Mouse (Mus musculus): ENCODE measurements around the gene Ip6k3. TPM values are rescaled to one million over a fixed set of nuclear protein-coding genes. Genes with fewer than 3 reads are reported as not detected.
A peak's percentile ranks its signal among the peaks of the same experiment; 100 is the strongest.

Ip6k3 gene
- polyA plus RNA-seq, 1 experiment: 29.7 TPM

GRCm38 (mm10) chr17:27120561-27121024, 47.0 kb downstream of the Ip6k3 start:
- Histone ChIP-seq H3K27me3 (ENCODE audit: control insufficient read depth, insufficient read depth, insufficient read length) (no peaks in the 10 kb centered on the region), H3ac (ENCODE audit: control insufficient read depth, insufficient read length) (no peak overlapping the region), H3K36me3 (ENCODE audit: control insufficient read depth, insufficient read depth) (peaks cover 24% of the 10 kb centered on the region), H3K4me2 (ENCODE audit: low read depth) (no peak overlapping the region), H3K4me3 (no peak overlapping the region), H3K79me2 (ENCODE audit: control insufficient read depth, insufficient read depth) (peaks cover 4% of the 10 kb centered on the region)
- TF ChIP-seq SRF (IDR thresholded peaks at IDR 0.05; ENCODE audit: control insufficient read depth, insufficient read length, low read depth): no peak
- TF ChIP-seq MYOD1 (IDR thresholded peaks at IDR 0.05; ENCODE audit: control insufficient read depth in 1 of 3, insufficient read length in 2 of 3, low read depth in 2 of 3): no peak
- no peak for TF ChIP-seq USF1 (IDR thresholded peaks at IDR 0.05; ENCODE audit: low read depth)
- peak; percentile 54 for TF ChIP-seq POLR2AphosphoS2 (IDR thresholded peaks at IDR 0.05; ENCODE audit: insufficient read length, low read depth)
- no peak for TF ChIP-seq TCF3 (IDR thresholded peaks at IDR 0.05; ENCODE audit: insufficient read length, low read depth)
- peak in 1 of 3 experiments; percentile 17 for TF ChIP-seq MYOG (IDR thresholded peaks at IDR 0.05; ENCODE audit: control insufficient read depth in 1 of 3, insufficient read depth in 1 of 3, insufficient read length in 2 of 3, low read depth in 2 of 3)
- no peak for TF ChIP-seq CEBPB (IDR thresholded peaks at IDR 0.05; ENCODE audit: insufficient read depth, poor library complexity, severe bottlenecking)
- TF ChIP-seq POLR2A (IDR thresholded peaks at IDR 0.05; ENCODE audit: insufficient read length, low read depth): no peak
- no peak for TF ChIP-seq TCF12 (IDR thresholded peaks at IDR 0.05; ENCODE audit: insufficient read depth, poor library complexity, severe bottlenecking)
- TF ChIP-seq REST (IDR thresholded peaks at IDR 0.05; ENCODE audit: insufficient read depth, insufficient read length): no peak
- TF ChIP-seq MAX (IDR thresholded peaks at IDR 0.05; ENCODE audit: low read depth): no peak
- TF ChIP-seq E2F4 (IDR thresholded peaks at IDR 0.05; ENCODE audit: insufficient read depth): no peak

DNA sequence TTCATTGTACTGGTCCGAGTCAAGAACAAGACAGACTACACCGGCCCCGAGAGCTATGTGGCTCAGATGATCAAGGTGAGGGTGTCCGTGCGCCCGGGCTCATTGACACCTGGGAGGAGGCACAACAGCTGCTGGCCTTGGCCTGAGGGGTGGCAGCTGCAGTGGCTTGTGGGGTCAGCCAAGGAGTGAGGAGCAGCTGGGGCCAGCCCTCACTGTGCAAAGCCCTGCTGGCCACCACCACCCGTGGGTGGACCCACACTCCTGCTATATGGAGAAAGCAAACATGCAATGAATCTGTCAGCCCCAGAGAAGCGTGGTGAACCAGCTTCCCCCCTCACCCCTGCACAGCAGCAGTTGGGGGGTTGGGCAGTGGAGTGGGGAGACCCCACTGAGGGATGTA, 47.6 kb downstream of the Ip6k3 start:
- Histone ChIP-seq H3ac (ENCODE audit: control insufficient read depth, insufficient read length) (no peak overlapping the region), H3K36me3 (ENCODE audit: control insufficient read depth, insufficient read depth) (peaks cover 20% of the 10 kb centered on the region), H3K27me3 (ENCODE audit: control insufficient read depth, insufficient read depth, insufficient read length) (no peaks in the 10 kb centered on the region), H3K79me2 (ENCODE audit: control insufficient read depth, insufficient read depth) (peaks cover 4% of the 10 kb centered on the region), H3K4me2 (ENCODE audit: low read depth) (no peak overlapping the region), H3K4me3 (no peak overlapping the region)
- TF ChIP-seq TCF12 (IDR thresholded peaks at IDR 0.05; ENCODE audit: insufficient read depth, poor library complexity, severe bottlenecking) (peak; percentile 71), REST (IDR thresholded peaks at IDR 0.05; ENCODE audit: insufficient read depth, insufficient read length) (no peak), POLR2AphosphoS2 (IDR thresholded peaks at IDR 0.05; ENCODE audit: insufficient read length, low read depth) (peak; percentile 31), CEBPB (IDR thresholded peaks at IDR 0.05; ENCODE audit: insufficient read depth, poor library complexity, severe bottlenecking) (no peak), USF1 (IDR thresholded peaks at IDR 0.05; ENCODE audit: low read depth) (no peak), MYOG (IDR thresholded peaks at IDR 0.05; ENCODE audit: control insufficient read depth in 1 of 3, insufficient read depth in 1 of 3, insufficient read length in 2 of 3, low read depth in 2 of 3) (peak; percentile 85 to 100 (median 100)), TCF3 (IDR thresholded peaks at IDR 0.05; ENCODE audit: insufficient read length, low read depth) (peak; percentile 97), MYOD1 (IDR thresholded peaks at IDR 0.05; ENCODE audit: control insufficient read depth in 1 of 3, insufficient read length in 2 of 3, low read depth in 2 of 3) (peak in 2 of 3 experiments; percentile 99 to 100), SRF (IDR thresholded peaks at IDR 0.05; ENCODE audit: control insufficient read depth, insufficient read length, low read depth) (no peak), POLR2A (IDR thresholded peaks at IDR 0.05; ENCODE audit: insufficient read length, low read depth) (no peak), MAX (IDR thresholded peaks at IDR 0.05; ENCODE audit: low read depth) (no peak)

- no peak overlapping the region for H3K4me3 ChIP-seq
- H3K27me3 ChIP-seq (ENCODE audit: control insufficient read depth, insufficient read depth, insufficient read length): no peaks in the 10 kb centered on the region
- H3K36me3 ChIP-seq (ENCODE audit: control insufficient read depth, insufficient read depth): peaks cover 16% of the 10 kb centered on the region
- H3K79me2 ChIP-seq (ENCODE audit: control insufficient read depth, insufficient read depth): peaks cover 3% of the 10 kb centered on the region
- no peak overlapping the region for H3ac ChIP-seq (ENCODE audit: control insufficient read depth, insufficient read length)
- H3K4me2 ChIP-seq (ENCODE audit: low read depth): no peak overlapping the region
- TF ChIP-seq TCF3 (IDR thresholded peaks at IDR 0.05; ENCODE audit: insufficient read length, low read depth) (no peak), MYOD1 (IDR thresholded peaks at IDR 0.05; ENCODE audit: control insufficient read depth in 1 of 3, insufficient read length in 2 of 3, low read depth in 2 of 3) (peak in 1 of 3 experiments; percentile 39), MAX (IDR thresholded peaks at IDR 0.05; ENCODE audit: low read depth) (no peak), MYOG (IDR thresholded peaks at IDR 0.05; ENCODE audit: control insufficient read depth in 1 of 3, insufficient read depth in 1 of 3, insufficient read length in 2 of 3, low read depth in 2 of 3) (no peak), REST (IDR thresholded peaks at IDR 0.05; ENCODE audit: insufficient read depth, insufficient read length) (no peak), USF1 (IDR thresholded peaks at IDR 0.05; ENCODE audit: low read depth) (no peak)
These were observed 48.1 kb downstream of the Ip6k3 start for GRCm38 (mm10) chr17:27119540-27119895.

DNA sequence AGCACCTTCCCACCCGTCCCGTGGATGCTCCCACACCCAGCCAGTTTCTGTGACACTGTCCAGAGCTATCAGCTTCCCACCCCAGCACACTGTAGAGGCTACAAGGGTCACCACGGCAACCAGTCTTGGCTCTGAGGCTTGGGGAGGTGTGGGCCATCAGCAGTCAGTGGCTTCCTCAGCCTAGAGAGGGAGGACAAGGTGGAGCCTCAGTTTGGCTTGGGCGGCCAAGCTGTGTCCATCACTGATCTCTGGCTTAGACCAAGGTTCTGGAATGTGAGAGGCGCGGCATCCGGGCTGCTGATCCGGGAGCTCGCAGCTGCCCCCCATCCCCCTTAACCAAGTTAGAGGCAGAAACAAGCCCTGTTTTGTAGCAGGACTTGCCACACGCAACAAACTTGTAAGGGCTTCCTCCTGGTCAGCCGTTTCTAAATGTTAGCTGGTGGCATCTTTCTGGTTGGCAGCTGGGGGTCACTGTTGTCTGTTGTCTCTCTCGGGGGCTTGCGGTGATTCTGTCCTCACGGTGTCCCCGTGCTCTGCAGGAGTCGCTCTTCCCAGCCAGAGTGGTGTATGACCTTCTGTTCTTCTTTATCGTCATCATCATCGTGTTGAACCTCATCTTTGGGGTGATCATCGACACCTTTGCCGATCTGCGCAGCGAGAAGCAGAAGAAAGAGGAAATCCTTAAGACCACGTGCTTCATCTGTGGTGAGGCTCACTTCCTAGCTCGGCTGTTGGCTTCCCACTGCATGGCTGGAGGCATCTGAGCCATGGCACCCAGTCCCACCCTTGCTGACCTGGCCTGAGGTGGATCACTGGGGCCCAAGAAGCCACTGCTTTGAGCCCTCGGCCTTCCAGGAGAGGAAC, 48.7 kb downstream of the Ip6k3 start:
- no peak for TF ChIP-seq POLR2AphosphoS2 (IDR thresholded peaks at IDR 0.05; ENCODE audit: insufficient read length, low read depth)
- peak in 1 of 3 experiments; percentile 40 for TF ChIP-seq MYOG (IDR thresholded peaks at IDR 0.05; ENCODE audit: control insufficient read depth in 1 of 3, insufficient read depth in 1 of 3, insufficient read length in 2 of 3, low read depth in 2 of 3)
- Histone ChIP-seq H3ac (ENCODE audit: control insufficient read depth, insufficient read length) (no peak overlapping the region), H3K4me3 (no peak overlapping the region), H3K79me2 (ENCODE audit: control insufficient read depth, insufficient read depth) (no peaks in the 10 kb centered on the region), H3K27me3 (ENCODE audit: control insufficient read depth, insufficient read depth, insufficient read length) (no peaks in the 10 kb centered on the region), H3K4me2 (ENCODE audit: low read depth) (no peak overlapping the region), H3K36me3 (ENCODE audit: control insufficient read depth, insufficient read depth) (peaks cover 11% of the 10 kb centered on the region)

DNA sequence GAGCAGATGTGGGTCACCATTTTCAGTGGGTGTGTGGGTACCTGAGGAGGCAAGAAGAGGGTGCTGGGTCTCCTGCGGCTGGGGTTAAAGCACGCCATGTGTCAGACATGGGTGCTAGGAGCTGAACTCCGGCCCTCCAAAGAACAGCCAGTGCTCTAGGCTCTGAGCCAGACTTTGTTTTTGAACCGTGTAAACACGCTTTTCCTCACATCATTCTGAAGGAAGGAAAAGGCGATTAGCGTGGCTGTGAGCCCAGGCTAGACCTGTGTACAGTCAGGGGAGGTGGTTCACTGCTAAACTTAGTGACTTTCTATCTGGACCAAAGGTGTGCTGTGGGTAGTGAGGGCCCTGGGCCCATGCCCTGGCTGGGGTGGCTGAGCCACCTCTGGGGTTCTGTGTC, 57.5 kb downstream of the Ip6k3 start:
- Histone ChIP-seq H3K4me2 (ENCODE audit: low read depth) (no peak overlapping the region), H3K27me3 (ENCODE audit: control insufficient read depth, insufficient read depth, insufficient read length) (no peaks in the 10 kb centered on the region), H3K79me2 (ENCODE audit: control insufficient read depth, insufficient read depth) (no peaks in the 10 kb centered on the region), H3K36me3 (ENCODE audit: control insufficient read depth, insufficient read depth) (peaks cover 8% of the 10 kb centered on the region), H3K4me3 (no peak overlapping the region), H3ac (ENCODE audit: control insufficient read depth, insufficient read length) (no peak overlapping the region)
- TF ChIP-seq MYOG (IDR thresholded peaks at IDR 0.05; ENCODE audit: control insufficient read depth in 1 of 3, insufficient read depth in 1 of 3, insufficient read length in 2 of 3, low read depth in 2 of 3) (no peak), REST (IDR thresholded peaks at IDR 0.05; ENCODE audit: insufficient read depth, insufficient read length) (no peak), TCF12 (IDR thresholded peaks at IDR 0.05; ENCODE audit: insufficient read depth, poor library complexity, severe bottlenecking) (no peak), MYOD1 (IDR thresholded peaks at IDR 0.05; ENCODE audit: control insufficient read depth in 1 of 3, insufficient read length in 2 of 3, low read depth in 2 of 3) (no peak), USF1 (IDR thresholded peaks at IDR 0.05; ENCODE audit: low read depth) (no peak), TCF3 (IDR thresholded peaks at IDR 0.05; ENCODE audit: insufficient read length, low read depth) (no peak), POLR2A (IDR thresholded peaks at IDR 0.05; ENCODE audit: insufficient read length, low read depth) (no peak), E2F4 (IDR thresholded peaks at IDR 0.05; ENCODE audit: insufficient read depth) (no peak), POLR2AphosphoS2 (IDR thresholded peaks at IDR 0.05; ENCODE audit: insufficient read length, low read depth) (no peak), MAX (IDR thresholded peaks at IDR 0.05; ENCODE audit: low read depth) (no peak), CEBPB (IDR thresholded peaks at IDR 0.05; ENCODE audit: insufficient read depth, poor library complexity, severe bottlenecking) (no peak), SRF (IDR thresholded peaks at IDR 0.05; ENCODE audit: control insufficient read depth, insufficient read length, low read depth) (no peak)

Measured in myocyte (in vitro differentiated cells).